Mouse (Mus musculus) stomach, postnatal 0 days (tissue): ENCODE data around the gene Fam207a. TPM values are rescaled to one million over a fixed set of nuclear protein-coding genes. Genes with fewer than 3 reads are reported as not detected.

Experiments used
- ATAC-seq: fragments of 200-750 bp; cut with Nextera tagmentation; 2 replicates; pipeline ENCODE4 v1.8.0; 2017; ENCODE audit not compliant: low FRiP score, low TSS enrichment
- DNase-seq: peaks from one replicate; pipeline ENCODE4 v3.0.0-alpha.2; 2016; ENCODE audit warnings: low spot score
- H3K27ac ChIP-seq: fragments of 300-500 bp; sonication (generic); replicated peaks from 2 replicates; pipeline ENCODE4 v1.5.1; 2014; ENCODE audit warnings: mild to moderate bottlenecking, control low read depth
- H3K27me3 ChIP-seq: fragments of 300-500 bp; sonication (generic); 2 replicates; pipeline ENCODE4 v1.6.1; 2014; ENCODE audit warnings: low read length; ENCODE audit not compliant: control insufficient read depth, insufficient read depth
- H3K36me3 ChIP-seq: fragments of 300-500 bp; sonication (generic); 2 replicates; pipeline ENCODE4 v1.6.1; 2014; ENCODE audit warnings: low read length, mixed read lengths; ENCODE audit not compliant: control insufficient read depth, insufficient read depth
- H3K4me1 ChIP-seq: fragments of 300-500 bp; sonication (generic); replicated peaks from 2 replicates; pipeline ENCODE4 v1.6.1; 2014; ENCODE audit warnings: antibody characterized with exemption; ENCODE audit not compliant: control insufficient read depth, insufficient read depth
- H3K4me2 ChIP-seq: fragments of 300-500 bp; sonication (generic); replicated peaks from 2 replicates; pipeline ENCODE4 v1.6.1; 2014; ENCODE audit warnings: low read depth, mild to moderate bottlenecking, control low read depth, moderate library complexity
- H3K4me3 ChIP-seq: fragments of 300-500 bp; sonication (generic); 2 replicates; pipeline ENCODE4 v1.5.1; 2014; ENCODE audit warnings: low read depth, low read length, control low read depth
- H3K9ac ChIP-seq: fragments of 300-500 bp; sonication (generic); 2 replicates; pipeline ENCODE4 v1.6.1; 2014; ENCODE audit warnings: mild to moderate bottlenecking, low read length, control low read depth, mixed read lengths
- H3K9me3 ChIP-seq: fragments of 300-500 bp; sonication (generic); 2 replicates; pipeline ENCODE4 v1.6.1; 2016; ENCODE audit warnings: low read length; ENCODE audit not compliant: control insufficient read depth
- CTCF ChIP-seq: IDR thresholded peaks from 2 replicates; pipeline ENCODE4 v1.5.1; 2016; ENCODE audit warnings: antibody characterized with exemption, low read depth, mild to moderate bottlenecking, moderate library complexity
- EP300 ChIP-seq: optimal IDR thresholded peaks from 2 replicates; pipeline ENCODE3; 2016; ENCODE audit warnings: antibody characterized with exemption
- WGBS: fragments of 180-500 bp; shearing (Covaris S2); extraction: QIAGEN DNeasy Blood & Tissue Kit; methylation state at CpG from one replicate; pipeline ENCODE4 v1.1.7; 2014; 5-methylcytosine and 5-hydroxymethylcytosine counted together
- polyA plus RNA-seq: library from polyadenylated mRNA; unstranded; fragments of >200 nt; fragmentation: Nextera tagmentation; extraction: Ambion mirVana; gene quantifications from 2 replicates; pipeline ENCODE4 v1.2.1, GENCODE M21; 2015

The Fam207a gene
- polyA plus RNA-seq, 1 experiment from 2014 or later = 25.2 TPM

DNA sequence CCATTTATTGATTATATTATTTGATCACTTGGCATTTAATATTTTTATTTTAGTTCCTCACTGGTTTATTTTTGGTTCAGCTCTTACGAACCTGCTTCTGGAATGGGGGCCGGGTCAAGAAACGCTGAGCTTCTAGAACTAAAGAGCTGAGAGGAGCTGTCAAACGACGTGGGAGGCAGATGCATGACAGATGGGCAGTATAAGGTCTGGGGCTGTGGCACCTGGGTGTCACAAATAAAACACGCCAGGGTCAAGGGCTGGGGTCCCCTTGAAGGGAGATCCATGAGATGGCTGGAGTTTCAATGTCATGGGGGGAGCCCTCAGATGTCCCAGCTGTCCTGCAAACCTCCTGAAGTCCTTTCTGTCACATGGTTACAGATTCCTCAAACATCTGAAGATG, 60.8 kb downstream of the Fam207a start:
- Histone ChIP-seq H3K4me3 (no peak overlapping the region), H3K4me2 (no peak overlapping the region), H3K9me3 (no peaks in the 10 kb centered on the region), H3K27me3 (no peaks in the 10 kb centered on the region), H3K4me1 (0 out of 2 replicates have a peak, but pooled peaks cover 3% of the 10 kb centered on the region), H3K27ac (no peak overlapping the region), H3K36me3 (no peaks in the 10 kb centered on the region), H3K9ac (no peak overlapping the region)
- 73% methylated on average over 6 of the region's 6 CpGs for WGBS
- ATAC-seq (no peak), DNase-seq (no peak)
- TF ChIP-seq EP300 (no peak), CTCF (no peak)

DNA sequence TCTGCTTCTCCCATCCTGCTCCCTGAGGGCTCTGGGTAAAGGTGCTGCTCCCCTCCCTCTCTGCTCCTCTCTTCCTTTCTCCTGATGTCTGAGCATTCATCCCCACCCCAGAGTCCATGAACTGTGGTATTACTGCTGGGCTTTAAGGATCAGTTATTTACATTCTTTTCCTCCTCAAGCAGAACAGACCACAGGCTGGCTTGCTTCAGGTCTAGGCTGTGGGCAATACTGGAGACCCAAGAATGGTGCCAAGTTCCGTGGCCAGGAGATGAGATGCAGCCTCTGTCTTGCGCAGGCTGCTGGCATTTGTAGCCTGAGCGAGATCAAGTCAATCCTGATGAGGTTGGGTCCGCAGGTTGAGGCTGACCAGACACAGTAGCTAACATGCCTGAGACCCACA, 63.8 kb downstream of the Fam207a start:
- WGBS = 70% methylated on average over 4 of the region's 4 CpGs

DNA sequence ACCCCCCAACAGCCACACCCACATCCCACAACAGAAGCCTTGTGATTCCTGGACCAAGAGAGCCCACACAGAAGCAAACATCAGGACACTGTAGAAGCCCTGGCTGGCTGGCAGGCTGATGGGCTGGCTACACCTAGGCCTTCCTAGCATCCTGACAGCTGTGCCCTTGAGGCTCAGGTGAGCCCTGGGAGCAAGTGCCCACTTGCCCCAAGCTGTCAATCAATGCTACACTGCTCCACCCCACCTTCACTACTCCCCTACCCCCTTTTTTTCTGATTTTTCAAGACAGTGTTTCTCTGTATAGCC, 65.5 kb downstream of the Fam207a start:
- DNase-seq (no peak), ATAC-seq (no peak)
- Histone ChIP-seq H3K27me3 (no peaks in the 10 kb centered on the region), H3K4me1 (0 out of 2 replicates have a peak, but pooled peaks cover 2% of the 10 kb centered on the region), H3K9ac (no peak overlapping the region), H3K4me3 (no peak overlapping the region), H3K9me3 (no peaks in the 10 kb centered on the region), H3K36me3 (no peaks in the 10 kb centered on the region), H3K27ac (no peak overlapping the region), H3K4me2 (no peak overlapping the region)
- no peak for TF ChIP-seq CTCF
- no peak for TF ChIP-seq EP300

More for the DNA sequence above, 63.8 kb downstream of the Fam207a start:
- Histone ChIP-seq H3K4me1 (0 out of 2 replicates have a peak, but pooled peaks cover 6% of the 10 kb centered on the region), H3K9ac (no peak overlapping the region), H3K27ac (peak overlapping the region; percentile 24; the same call in 1 of the 2 replicates), H3K4me2 (no peak overlapping the region), H3K9me3 (no peaks in the 10 kb centered on the region), H3K36me3 (no peaks in the 10 kb centered on the region), H3K4me3 (no peak overlapping the region), H3K27me3 (no peaks in the 10 kb centered on the region)
- DNase-seq (no peak), ATAC-seq (no peak)
- no peak for TF ChIP-seq EP300
- no peak for TF ChIP-seq CTCF

DNA sequence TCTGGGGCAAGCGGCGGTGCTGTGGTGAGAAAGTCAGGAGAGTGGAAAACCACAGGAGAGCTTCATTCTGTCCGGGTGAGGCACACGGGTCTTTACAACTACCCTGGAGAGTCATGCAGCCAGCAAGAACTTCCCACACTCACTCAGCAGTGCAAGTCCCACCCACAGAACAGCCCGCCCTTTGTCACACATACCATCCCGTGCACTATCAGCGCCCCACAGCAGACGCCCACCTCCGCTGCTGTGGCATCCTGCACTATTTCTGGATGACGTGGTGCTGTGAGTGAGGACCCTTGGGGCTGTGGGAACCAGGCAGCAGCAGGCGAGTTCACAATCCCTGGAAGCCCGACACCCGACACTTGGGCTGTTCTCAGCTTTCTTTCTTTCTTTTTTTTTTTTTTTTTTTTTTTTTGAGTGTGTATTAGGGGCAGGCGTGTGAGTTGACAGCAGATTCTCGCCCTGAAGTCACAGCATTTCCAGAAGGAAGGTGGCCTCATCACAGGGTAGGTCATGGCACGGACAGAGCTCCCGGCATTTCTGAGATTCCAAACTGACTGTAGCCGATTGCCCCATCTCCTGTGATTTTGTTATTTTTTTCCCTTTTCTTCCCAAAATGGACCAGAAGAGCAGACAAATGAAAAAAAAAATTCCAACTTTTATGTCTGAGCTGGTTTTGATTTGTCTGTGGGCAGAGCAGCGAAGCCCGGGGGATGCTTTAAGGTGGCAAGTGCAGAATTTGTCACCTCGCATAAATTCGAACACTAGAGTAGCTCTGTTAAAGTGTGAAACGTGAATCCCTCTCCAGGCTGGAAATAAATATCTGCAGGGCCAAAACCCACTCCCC, 66.0 kb downstream of the Fam207a start:
- H3K9ac ChIP-seq = peak overlapping the region; percentile 9
- TF ChIP-seq CTCF (no peak), EP300 (no peak)
- peak overlapping the region; percentile 40 for H3K4me2 ChIP-seq
- WGBS = 22% methylated on average over 23 of the region's 23 CpGs
- no peaks in the 10 kb centered on the region for H3K9me3 ChIP-seq
- no peaks in the 10 kb centered on the region for H3K27me3 ChIP-seq
- ATAC-seq (peak; percentile 31; the same call in 1 of the 2 replicates), DNase-seq (no peak)
- H3K27ac ChIP-seq = no peak overlapping the region
- 0 out of 2 replicates have a peak, but pooled peaks cover 2% of the 10 kb centered on the region for H3K4me1 ChIP-seq
- H3K36me3 ChIP-seq = no peaks in the 10 kb centered on the region
- H3K4me3 ChIP-seq = 0 out of 2 replicates have a peak overlapping the region, but pooled peaks have one; percentile 8

DNA sequence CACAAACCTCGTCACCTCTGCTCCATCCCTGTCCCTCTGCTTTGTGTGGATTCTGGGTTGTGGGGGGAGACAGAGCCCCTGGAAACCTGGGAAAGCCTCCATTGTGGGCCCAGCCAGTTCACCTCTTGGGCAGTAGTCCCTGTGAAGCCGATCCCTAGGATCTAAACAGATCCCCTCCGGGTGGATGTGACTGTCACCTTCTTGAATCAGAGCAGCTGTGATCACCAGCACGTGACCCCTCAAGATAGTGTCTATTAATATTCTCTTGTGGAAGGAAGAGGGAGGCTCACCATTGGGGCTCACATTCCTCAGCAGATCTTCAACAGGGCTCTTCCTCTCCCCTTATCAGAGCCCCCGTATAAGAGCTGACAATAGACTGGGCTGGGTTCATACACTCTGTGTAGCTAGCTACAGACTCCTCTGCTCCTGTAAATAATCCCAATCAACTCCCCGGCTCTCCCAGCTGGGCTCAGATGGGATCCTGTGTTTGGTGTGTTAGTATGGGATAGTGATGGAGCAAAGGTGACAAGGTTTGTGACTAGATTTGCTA, 66.8 kb downstream of the Fam207a start:
- Histone ChIP-seq H3K4me2 (peak overlapping the region; percentile 40), H3K9ac (peak overlapping the region; percentile 9; the same call in 1 of the 2 replicates), H3K27me3 (no peaks in the 10 kb centered on the region), H3K4me3 (no peak overlapping the region), H3K36me3 (no peaks in the 10 kb centered on the region), H3K27ac (no peak overlapping the region), H3K9me3 (no peaks in the 10 kb centered on the region), H3K4me1 (0 out of 2 replicates have a peak, but pooled peaks cover 2% of the 10 kb centered on the region)
- 41% methylated on average over 6 of the region's 6 CpGs for WGBS
- DNase-seq = no peak
- no peak for ATAC-seq
- TF ChIP-seq EP300 (no peak), CTCF (no peak)

DNA sequence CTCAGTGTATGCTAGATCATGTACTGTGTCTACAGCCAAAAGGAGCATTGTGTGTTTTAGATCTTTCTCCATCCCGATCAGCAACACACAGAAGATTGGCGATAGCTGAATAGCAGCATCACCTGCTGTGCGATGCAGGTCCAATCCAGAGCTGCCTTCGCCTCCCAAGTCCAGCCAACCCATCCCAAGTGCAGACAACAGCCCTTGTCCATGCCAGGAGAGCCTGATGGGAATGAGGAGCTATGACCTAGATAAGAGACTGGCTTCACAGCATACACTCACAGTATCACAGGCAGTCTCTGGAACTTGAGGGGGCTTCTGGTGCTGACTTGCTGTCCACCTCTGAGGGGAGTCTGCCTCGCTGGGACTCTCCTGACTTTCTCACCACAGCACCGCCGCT, 67.4 kb downstream of the Fam207a start:
- Histone ChIP-seq H3K27ac (no peak overlapping the region), H3K4me1 (0 out of 2 replicates have a peak, but pooled peaks cover 2% of the 10 kb centered on the region), H3K4me2 (no peak overlapping the region), H3K9ac (no peak overlapping the region), H3K27me3 (no peaks in the 10 kb centered on the region), H3K36me3 (no peaks in the 10 kb centered on the region), H3K4me3 (no peak overlapping the region), H3K9me3 (no peaks in the 10 kb centered on the region)
- 85% methylated on average over 7 of the region's 7 CpGs for WGBS
- DNase-seq (no peak), ATAC-seq (no peak)
- TF ChIP-seq CTCF = no peak
- TF ChIP-seq EP300 = no peak
